Mouse (Mus musculus) cortical plate, adult 2 months (tissue): ENCODE data around the gene Thyn1.

Source experiments
- CTCF ChIP-seq: fragments of 200-500 bp; IDR thresholded peaks from 2 replicates; pipeline ENCODE4 v1.5.1; 2011; ENCODE audit warnings: mild to moderate bottlenecking, control low read depth, low read length; ENCODE audit not compliant: insufficient read depth; ENCODE audit errors: extremely low read depth
- POLR2A ChIP-seq: fragments of 200-500 bp; IDR thresholded peaks from 2 replicates; pipeline ENCODE4 v1.6.1; 2011; ENCODE audit warnings: mild to moderate bottlenecking, low read length, control low read depth; ENCODE audit not compliant: insufficient read depth; ENCODE audit errors: extremely low read depth

DNA sequence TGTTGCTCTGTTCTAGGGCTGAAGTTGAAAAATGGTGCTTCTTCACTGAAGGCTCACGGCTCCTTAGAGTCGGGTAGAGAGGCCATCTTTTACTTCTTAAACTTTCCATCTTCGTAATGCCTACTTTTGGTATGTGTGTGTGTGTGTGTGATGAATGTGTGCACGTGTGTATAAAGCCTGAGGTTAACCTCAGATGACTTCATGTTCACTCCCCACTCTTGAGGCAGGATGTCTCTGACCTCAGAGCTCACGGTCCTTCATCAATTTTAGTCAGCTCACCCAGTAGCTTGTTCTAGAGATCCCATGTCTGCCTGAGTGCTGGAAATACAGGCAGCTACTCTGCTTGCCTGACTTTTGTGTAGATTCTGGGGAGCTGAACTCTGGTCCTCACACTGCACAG, 44.4 kb downstream of the Thyn1 start:
- TF ChIP-seq CTCF, result no peak
- TF ChIP-seq POLR2A, result no peak
